In genomic region chr19:53058726-53059334, GRCm38 (mm10) we compare ENCODE assay signal across 9 mouse cellular contexts. TPM values are rescaled to one million over a fixed set of nuclear protein-coding genes. Genes with fewer than 3 reads are reported as not detected.
DNase-seq lines count a peak whose midpoint lies in the region; ATAC-seq and TF ChIP-seq lines count a peak whose summit lies in the region.
"Had no signal": no experiment of that assay in that cellular context is flagged by ENCODE, and none has a peak within 500 bp of the region (broad histone marks: within the 10 kb centered on the region; RNA-seq: fewer than 3 reads in every experiment).

No protein-coding gene starts in this region.

- no peaks in the 10 kb centered on the region for H3K9me3 ChIP-seq in heart, embryonic 16.5 days (replicated peaks; ENCODE audit: control insufficient read depth, low read length)
- no peaks in the 10 kb centered on the region for H3K9me3 ChIP-seq in G1E (replicated peaks)
- H3K9me3 ChIP-seq in embryonic facial prominence, embryonic 13.5 days: no peaks in the 10 kb centered on the region
- H3K9me3 ChIP-seq in liver, embryonic 15.5 days (replicated peaks): no peaks in the 10 kb centered on the region
- H3K9me3 ChIP-seq in hindbrain, embryonic 13.5 days: no peaks in the 10 kb centered on the region

- intact Hi-C loops in heart, postnatal 36 days (cut with DNase I): no loop called here

- H3K9ac ChIP-seq in heart, embryonic 16.5 days (ENCODE audit: low read length): peak overlapping the region; percentile 9; the same call in 1 of the 2 replicates
- no peak overlapping the region for H3K9ac ChIP-seq in embryonic facial prominence, embryonic 13.5 days
- peak overlapping the region; percentile 1; the same call in 1 of the 2 replicates for H3K9ac ChIP-seq in liver, embryonic 15.5 days
- H3K9ac ChIP-seq in hindbrain, embryonic 13.5 days: no peak overlapping the region

- H3K4me1 ChIP-seq in heart, embryonic 16.5 days (ENCODE audit: control insufficient read depth, insufficient read depth, low read length): peaks cover 8% of the 10 kb centered on the region
- H3K4me1 ChIP-seq in G1E (ENCODE audit: insufficient read depth, low read depth, low read length): peaks cover 24% of the 10 kb centered on the region
- peaks cover 20% of the 10 kb centered on the region for H3K4me1 ChIP-seq in embryonic facial prominence, embryonic 13.5 days
- peaks cover 33% of the 10 kb centered on the region for H3K4me1 ChIP-seq in liver, embryonic 15.5 days (replicated peaks)
- H3K4me1 ChIP-seq in hindbrain, embryonic 13.5 days (replicated peaks): no peaks in the 10 kb centered on the region

- no peak for DNase-seq in heart, postnatal 36 days
- peak; percentile 66 for DNase-seq in G1E (ENCODE audit: low spot score)
- DNase-seq in spleen, postnatal 14 days (ENCODE audit: low spot score in 2 of 2): no peak
- no peak for DNase-seq in thymus, postnatal 14 days
- DNase-seq: lung, adult 2 months had no signal

- H3K36me3 ChIP-seq in heart, embryonic 16.5 days (ENCODE audit: control insufficient read depth, insufficient read depth): no peaks in the 10 kb centered on the region
- H3K36me3 ChIP-seq in G1E (replicated peaks): no peaks in the 10 kb centered on the region
- no peaks in the 10 kb centered on the region for H3K36me3 ChIP-seq in embryonic facial prominence, embryonic 13.5 days
- no peaks in the 10 kb centered on the region for H3K36me3 ChIP-seq in liver, embryonic 15.5 days (replicated peaks)
- no peaks in the 10 kb centered on the region for H3K36me3 ChIP-seq in hindbrain, embryonic 13.5 days

- H3K27me3 ChIP-seq in heart, embryonic 16.5 days (ENCODE audit: control insufficient read depth, insufficient read depth, low read length): no peaks in the 10 kb centered on the region
- no peaks in the 10 kb centered on the region for H3K27me3 ChIP-seq in G1E (ENCODE audit: insufficient read depth, low read length)
- no peaks in the 10 kb centered on the region for H3K27me3 ChIP-seq in embryonic facial prominence, embryonic 13.5 days
- no peaks in the 10 kb centered on the region for H3K27me3 ChIP-seq in liver, embryonic 15.5 days
- no peaks in the 10 kb centered on the region for H3K27me3 ChIP-seq in hindbrain, embryonic 13.5 days

- H3K4me2 ChIP-seq in heart, embryonic 16.5 days (ENCODE audit: low read depth, low read length): no peak overlapping the region
- H3K4me2 ChIP-seq in embryonic facial prominence, embryonic 13.5 days: 0 out of 2 replicates have a peak overlapping the region, but pooled peaks have one; percentile 2
- peak overlapping the region; percentile 58 for H3K4me2 ChIP-seq in liver, embryonic 15.5 days
- H3K4me2 ChIP-seq in hindbrain, embryonic 13.5 days: no peak overlapping the region

- 54% methylated on average over 8 of the region's 8 CpGs for WGBS in heart, embryonic 16.5 days
- WGBS in embryonic facial prominence, embryonic 13.5 days: 46% methylated on average over 8 of the region's 8 CpGs
- WGBS in liver, embryonic 15.5 days (ENCODE audit: insufficient replicate concordance): 46% methylated on average over 8 of the region's 8 CpGs
- whole genome bisulfite sequencing in hindbrain, embryonic 13.5 days: 88% methylated on average over 8 of the region's 8 CpGs

- H3K4me3 ChIP-seq in heart, embryonic 16.5 days (ENCODE audit: low read length): no peak overlapping the region
- H3K4me3 ChIP-seq in G1E (ENCODE audit: low read depth, low read length): no peak overlapping the region
- H3K4me3 ChIP-seq in embryonic facial prominence, embryonic 13.5 days: no peak overlapping the region
- no peak overlapping the region for H3K4me3 ChIP-seq in liver, embryonic 15.5 days (replicated peaks)
- no peak overlapping the region for H3K4me3 ChIP-seq in hindbrain, embryonic 13.5 days

- ATAC-seq in heart, embryonic 16.5 days (replicated peaks; ENCODE audit: extremely low read depth, insufficient read depth, low FRiP score): peak; percentile 45; the same call in 1 of the 2 replicates
- ATAC-seq in G1E (ENCODE audit: extremely low read depth, insufficient number of reproducible peaks, low FRiP score, poor library complexity, severe bottlenecking): peak; percentile 90
- ATAC-seq in embryonic facial prominence, embryonic 13.5 days (ENCODE audit: insufficient number of reproducible peaks, insufficient read depth, low FRiP score, low TSS enrichment, low read depth): peak; percentile 83
- peak; percentile 99 for ATAC-seq in liver, embryonic 15.5 days (ENCODE audit: insufficient read depth)
- ATAC-seq in hindbrain, embryonic 13.5 days (ENCODE audit: low FRiP score): no peak

- TF ChIP-seq CTCF in G1E (IDR thresholded peaks at IDR 0.05; ENCODE audit: low read depth, low read length): no peak

- peak overlapping the region; percentile 39 for H3K27ac ChIP-seq in heart, embryonic 16.5 days (ENCODE audit: low read length)
- H3K27ac ChIP-seq in embryonic facial prominence, embryonic 13.5 days: peak overlapping the region; percentile 75
- peak overlapping the region; percentile 83 for H3K27ac ChIP-seq in liver, embryonic 15.5 days (replicated peaks)
- no peak overlapping the region for H3K27ac ChIP-seq in hindbrain, embryonic 13.5 days

RNA-seq across cellular contexts. Expression of gene Xpnpep1, which starts 18.8 kb away (rescaled TPM):
- 128 and 137 TPM in 2 replicates for polyA plus RNA-seq in heart, embryonic 16.5 days (2015; fragmentation: Nextera tagmentation; extraction: Ambion mirVana)
- 10 to 100 TPM; 79.1 to 85.7 TPM for total RNA-seq in heart, postnatal 36 days (2021)
- total RNA-seq in G1E (2014; fragmentation: Nextera tagmentation) (177 and 180 TPM in 2 replicates), G1E (2017) (308 and 385 TPM in 2 replicates)
- polyA plus RNA-seq in G1E (2012): 135 and 219 TPM in 2 replicates
- 134 and 146 TPM in 2 replicates for polyA plus RNA-seq in embryonic facial prominence, embryonic 13.5 days (2015; fragmentation: Nextera tagmentation; extraction: Ambion mirVana)
- 83.4 and 87.2 TPM in 2 replicates for polyA plus RNA-seq in liver, embryonic 15.5 days (2015; fragmentation: Nextera tagmentation; extraction: Ambion mirVana)
- polyA plus RNA-seq in hindbrain, embryonic 13.5 days (2015; fragmentation: Nextera tagmentation; extraction: Ambion mirVana): 132 and 138 TPM in 2 replicates

Comparison
In these comparisons a context has a peak if more than half of its experiments do, and no peak if none do; other contexts are left out.
1. H3K4me2 ChIP-seq: peak in embryonic facial prominence, embryonic 13.5 days (single experiment) and liver, embryonic 15.5 days (single experiment); none in heart, embryonic 16.5 days (single experiment) and hindbrain, embryonic 13.5 days (single experiment).
2. H3K9ac ChIP-seq: peak in heart, embryonic 16.5 days (single experiment) and liver, embryonic 15.5 days (single experiment); none in embryonic facial prominence, embryonic 13.5 days (single experiment) and hindbrain, embryonic 13.5 days (single experiment).